Mouse (Mus musculus) liver, postnatal 0 days (tissue): ENCODE measurements around the gene Tbc1d2b.

Experiments
- CTCF ChIP-seq: sonication (generic); IDR thresholded peaks from 2 replicates; pipeline ENCODE4 v1.5.1; 2016; ENCODE audit warnings: antibody characterized with exemption, low read depth
- EP300 ChIP-seq: IDR thresholded peaks from 2 replicates; pipeline ENCODE4 v1.6.1; 2016; ENCODE audit warnings: antibody characterized with exemption, low read depth, mild to moderate bottlenecking

- no peak for TF ChIP-seq CTCF
- TF ChIP-seq EP300 = no peak
Observed at GRCm38 (mm10) chr9:90184116-90184515, 86.5 kb downstream of the Tbc1d2b start.
